Mouse (Mus musculus) stomach, embryonic 15.5 days (tissue): ENCODE data around the gene Ripor3. TPM values are rescaled to one million over a fixed set of nuclear protein-coding genes. Genes with fewer than 3 reads are reported as not detected.

Experiments
- ATAC-seq: fragments of 200-750 bp; cut with Nextera tagmentation; 2 replicates; pipeline ENCODE4 v1.8.0; 2017; ENCODE audit warnings: low read depth, moderate number of reproducible peaks, moderate TSS enrichment; ENCODE audit not compliant: insufficient read depth, low FRiP score
- H3K27ac ChIP-seq: fragments of 300-500 bp; sonication (generic); 2 replicates; pipeline ENCODE4 v1.5.1; 2015; ENCODE audit warnings: mild to moderate bottlenecking, inconsistent platforms
- H3K27me3 ChIP-seq: fragments of 300-500 bp; sonication (generic); replicated peaks from 2 replicates; pipeline ENCODE4 v1.6.1; 2015; ENCODE audit warnings: inconsistent platforms
- H3K36me3 ChIP-seq: fragments of 300-500 bp; sonication (generic); 2 replicates; pipeline ENCODE4 v1.6.1; 2015; ENCODE audit warnings: inconsistent platforms
- H3K4me1 ChIP-seq: fragments of 300-500 bp; sonication (generic); 2 replicates; pipeline ENCODE4 v1.6.1; 2015; ENCODE audit warnings: inconsistent platforms
- H3K4me2 ChIP-seq: fragments of 300-500 bp; sonication (generic); 2 replicates; pipeline ENCODE4 v1.6.1; 2015; ENCODE audit warnings: mild to moderate bottlenecking, inconsistent platforms
- H3K4me3 ChIP-seq: fragments of 300-500 bp; sonication (generic); replicated peaks from 2 replicates; pipeline ENCODE4 v1.5.1; 2015; ENCODE audit warnings: inconsistent platforms
- H3K9ac ChIP-seq: fragments of 300-500 bp; sonication (generic); 2 replicates; pipeline ENCODE4 v1.6.1; 2015; ENCODE audit warnings: inconsistent platforms
- H3K9me3 ChIP-seq: fragments of 300-500 bp; sonication (generic); 2 replicates; pipeline ENCODE4 v1.6.1; 2016; ENCODE audit warnings: inconsistent platforms
- WGBS: fragments of 180-500 bp; shearing (Covaris S2); methylation state at CpG from one replicate; pipeline ENCODE4 v1.1.7; 2015; 5-methylcytosine and 5-hydroxymethylcytosine counted together
- polyA plus RNA-seq: library from polyadenylated mRNA; unstranded; fragments of >200 nt; fragmentation: Nextera tagmentation; extraction: Ambion mirVana; gene quantifications from 2 replicates; pipeline ENCODE4 v1.2.1, GENCODE M21; 2015

Gene Ripor3
- polyA plus RNA-seq, 1 experiment from 2014 or later = 4.5 TPM

DNA sequence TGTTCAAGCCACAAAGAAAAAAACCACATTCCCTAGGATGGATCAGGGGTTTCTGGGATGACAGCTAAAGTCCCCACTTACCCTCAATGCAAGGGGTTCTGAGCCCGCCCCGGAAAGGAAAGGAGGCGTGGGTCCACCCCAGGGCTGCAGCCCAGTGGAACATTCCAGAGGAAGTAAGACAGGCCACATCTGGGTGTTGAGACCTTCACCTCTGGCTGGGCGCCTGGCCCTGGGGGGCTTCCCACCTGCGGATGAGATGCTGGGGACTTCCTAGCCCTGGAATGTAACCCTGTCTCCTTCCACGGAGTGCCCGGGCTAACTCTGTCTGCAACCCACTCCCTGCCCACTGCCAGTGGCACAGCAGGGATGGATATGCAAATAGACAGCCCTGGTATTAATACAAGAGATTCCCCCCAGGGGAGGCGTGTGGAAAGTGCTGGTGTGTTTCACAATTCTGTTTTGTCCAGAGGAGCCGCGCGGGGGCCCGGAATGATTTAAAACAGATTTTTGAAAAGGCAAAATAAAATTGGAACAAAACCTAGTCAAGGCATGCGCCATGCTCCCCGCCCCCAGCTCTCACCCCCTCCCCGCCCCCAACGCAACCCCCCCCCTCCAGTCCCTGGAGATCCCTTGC, 38.7 kb upstream of the Ripor3 start:
- H3K9me3 ChIP-seq = no peaks in the 10 kb centered on the region
- peak overlapping the region; percentile 67 for H3K27ac ChIP-seq
- ATAC-seq = no peak
- H3K4me2 ChIP-seq = peak overlapping the region; percentile 91
- peaks cover 30% of the 10 kb centered on the region for H3K4me1 ChIP-seq
- H3K27me3 ChIP-seq = 0 out of 2 replicates have a peak, but pooled peaks cover 6% of the 10 kb centered on the region
- no peak overlapping the region for H3K9ac ChIP-seq
- WGBS = 19% methylated on average over 16 of the region's 16 CpGs
- H3K4me3 ChIP-seq = peak overlapping the region; percentile 55
- no peaks in the 10 kb centered on the region for H3K36me3 ChIP-seq

DNA sequence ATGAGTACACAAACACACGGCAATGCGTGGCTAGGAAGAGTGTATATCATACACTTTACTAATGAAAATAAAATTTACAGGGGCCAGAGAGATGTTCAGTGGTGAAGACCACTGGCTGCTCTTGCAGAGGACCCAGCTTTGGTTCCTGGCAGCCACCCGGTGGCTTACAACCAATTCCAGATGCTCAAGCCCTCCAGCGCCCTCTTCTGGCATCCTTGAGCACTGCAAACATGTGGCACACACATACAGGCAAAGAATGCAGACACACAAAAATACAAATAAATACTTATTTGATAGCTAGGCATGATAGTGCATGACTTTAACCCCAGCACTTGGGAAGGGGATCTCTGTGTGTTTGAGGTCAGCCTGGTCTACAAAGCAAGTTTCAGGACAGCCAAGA, 36.0 kb upstream of the Ripor3 start:
- H3K27ac ChIP-seq = peak overlapping the region; percentile 82
- no peak for ATAC-seq
- no peak overlapping the region for H3K4me2 ChIP-seq
- H3K9ac ChIP-seq = no peak overlapping the region
- no peaks in the 10 kb centered on the region for H3K36me3 ChIP-seq
- WGBS = 70% methylated on average over 4 of the region's 4 CpGs
- H3K9me3 ChIP-seq = no peaks in the 10 kb centered on the region
- H3K27me3 ChIP-seq = 0 out of 2 replicates have a peak, but pooled peaks cover 4% of the 10 kb centered on the region
- no peak overlapping the region for H3K4me3 ChIP-seq
- peaks cover 33% of the 10 kb centered on the region for H3K4me1 ChIP-seq

DNA sequence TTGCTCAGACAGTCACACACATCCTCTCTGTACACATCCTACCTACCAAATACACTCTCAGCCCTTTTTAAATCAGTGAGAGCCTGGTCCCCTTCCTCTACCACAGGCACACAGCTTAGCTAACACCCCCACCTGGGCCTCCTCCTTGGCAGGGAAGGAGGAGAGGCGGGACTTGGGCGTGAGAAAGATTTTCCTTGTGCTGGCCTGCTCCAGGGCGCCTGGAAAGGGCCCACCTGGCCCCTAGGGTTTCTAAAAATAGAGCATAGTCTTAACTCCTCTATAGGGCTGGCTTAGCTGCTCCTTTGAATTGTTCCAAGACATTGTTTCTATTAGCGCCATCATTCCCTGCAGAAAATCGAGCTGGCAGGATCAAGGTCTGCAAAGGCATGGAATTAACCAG, 35.4 kb upstream of the Ripor3 start:
- Histone ChIP-seq H3K27me3 (0 out of 2 replicates have a peak, but pooled peaks cover 3% of the 10 kb centered on the region), H3K9me3 (no peaks in the 10 kb centered on the region), H3K4me3 (no peak overlapping the region), H3K27ac (peak overlapping the region; percentile 82), H3K9ac (no peak overlapping the region), H3K36me3 (no peaks in the 10 kb centered on the region), H3K4me2 (peak overlapping the region; percentile 17), H3K4me1 (peaks cover 33% of the 10 kb centered on the region)
- peak; percentile 75 for ATAC-seq
- 21% methylated on average over 5 of the region's 5 CpGs for WGBS

DNA sequence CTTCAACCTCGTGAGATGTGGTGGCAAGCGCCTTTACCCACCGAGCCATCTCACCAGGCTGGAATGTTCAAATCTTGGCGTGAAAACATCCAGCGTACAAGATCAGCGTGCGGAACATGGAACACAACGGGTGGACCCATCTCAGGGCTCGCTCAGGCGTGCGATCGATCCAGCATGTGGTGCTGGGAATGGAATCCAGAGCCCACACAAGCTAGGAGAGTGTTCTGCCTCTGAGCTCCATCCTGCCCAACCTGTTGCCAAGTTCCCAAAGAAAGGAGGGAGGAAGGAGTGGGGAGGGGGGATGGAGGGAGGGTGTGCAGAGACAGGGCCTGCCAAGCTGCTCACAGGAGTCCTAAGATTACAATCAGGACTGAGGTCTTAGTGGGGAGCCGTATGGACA, 34.9 kb upstream of the Ripor3 start:
- no peak; the same call in 1 of the 2 replicates for ATAC-seq
- Histone ChIP-seq H3K9me3 (no peaks in the 10 kb centered on the region), H3K36me3 (no peaks in the 10 kb centered on the region), H3K4me2 (peak overlapping the region; percentile 17), H3K4me3 (no peak overlapping the region), H3K4me1 (peaks cover 33% of the 10 kb centered on the region), H3K9ac (no peak overlapping the region), H3K27me3 (0 out of 2 replicates have a peak, but pooled peaks cover 3% of the 10 kb centered on the region), H3K27ac (peak overlapping the region; percentile 82)
- WGBS = 67% methylated on average over 13 of the region's 13 CpGs

DNA sequence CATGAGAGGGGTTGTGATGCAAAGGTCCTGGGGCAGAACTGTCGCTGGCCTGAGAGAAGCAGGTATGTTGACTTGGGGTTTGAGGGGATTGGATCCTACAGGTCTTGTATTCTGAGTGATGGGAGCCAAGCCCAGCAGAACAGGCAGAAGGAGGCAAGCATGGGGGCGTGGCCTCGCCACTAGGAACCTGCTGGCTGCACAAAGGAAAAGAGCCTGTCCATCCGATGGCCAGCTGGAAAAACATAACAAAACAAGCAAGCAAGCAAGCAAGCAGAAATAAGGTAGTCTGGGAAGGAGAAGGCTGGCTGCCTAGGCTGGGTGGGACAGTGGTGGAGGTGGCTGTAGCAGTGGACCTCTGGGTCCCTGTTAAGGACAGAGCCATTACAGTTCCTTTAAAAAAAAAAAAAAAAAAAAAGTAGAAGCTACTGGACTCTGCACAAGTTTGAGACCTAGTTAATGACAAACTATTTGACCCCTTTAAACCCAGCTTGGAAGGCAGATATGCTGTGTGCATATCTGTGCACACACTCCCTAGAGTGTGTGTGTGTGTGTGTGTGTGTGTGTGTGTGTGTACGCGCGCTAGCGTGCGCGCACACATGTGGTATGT, 34.4 kb upstream of the Ripor3 start:
- no peaks in the 10 kb centered on the region for H3K36me3 ChIP-seq
- 0 out of 2 replicates have a peak overlapping the region, but pooled peaks have one; percentile 17 for H3K4me2 ChIP-seq
- ATAC-seq = no peak

DNA sequence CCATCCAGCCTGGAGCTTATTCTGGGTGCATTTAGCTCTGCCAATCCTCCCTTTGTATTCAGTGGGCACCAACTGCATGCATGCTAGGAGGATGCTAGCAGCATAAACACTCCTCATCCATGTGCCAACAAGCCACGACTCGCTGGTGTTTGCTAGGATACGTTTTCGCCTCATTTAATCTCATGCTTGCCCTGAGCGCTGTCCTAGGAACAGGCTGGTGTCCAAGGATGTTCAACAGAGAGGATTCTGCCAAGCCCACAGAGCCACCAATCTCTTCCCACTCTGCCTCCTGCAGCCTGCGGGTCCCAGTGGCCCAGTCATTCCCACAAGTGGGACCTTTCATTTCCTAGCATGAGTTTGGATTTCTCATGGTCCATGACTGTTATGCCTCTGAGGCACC, 31.6 kb upstream of the Ripor3 start:
- H3K27ac ChIP-seq = no peak overlapping the region

More for the DNA sequence above, 34.4 kb upstream of the Ripor3 start:
- H3K27ac ChIP-seq = peak overlapping the region; percentile 82
- H3K4me1 ChIP-seq = peaks cover 28% of the 10 kb centered on the region
- WGBS = 76% methylated on average over 10 of the region's 10 CpGs
- no peak overlapping the region for H3K4me3 ChIP-seq
- no peak overlapping the region for H3K9ac ChIP-seq
- no peaks in the 10 kb centered on the region for H3K9me3 ChIP-seq
- H3K27me3 ChIP-seq = 0 out of 2 replicates have a peak, but pooled peaks cover 3% of the 10 kb centered on the region

DNA sequence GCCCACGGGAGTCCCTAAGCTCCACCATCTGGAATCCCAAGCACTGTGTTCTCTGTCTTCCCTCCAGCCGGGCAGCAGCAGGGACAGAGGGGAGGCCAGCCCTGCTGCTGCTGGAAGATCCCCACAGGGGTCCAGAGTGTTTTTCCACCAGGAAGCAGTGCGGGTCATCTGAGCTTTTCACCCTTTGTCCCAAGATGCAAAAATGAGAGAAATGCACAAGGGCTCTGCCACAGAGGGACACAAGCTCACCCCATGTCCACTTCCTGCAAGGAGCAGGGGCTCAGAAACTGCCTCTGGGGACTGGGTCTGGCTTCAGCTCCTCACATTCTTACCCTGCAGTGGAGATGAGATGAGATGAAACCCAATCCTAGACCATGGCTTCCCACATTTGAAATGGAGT, 30.3 kb upstream of the Ripor3 start:
- Histone ChIP-seq H3K4me2 (no peak overlapping the region), H3K9ac (no peak overlapping the region), H3K27me3 (no peaks in the 10 kb centered on the region), H3K9me3 (no peaks in the 10 kb centered on the region), H3K27ac (no peak overlapping the region), H3K4me1 (peaks cover 27% of the 10 kb centered on the region), H3K4me3 (no peak overlapping the region), H3K36me3 (no peaks in the 10 kb centered on the region)
- no peak for ATAC-seq
- WGBS = 51% methylated on average over 3 of the region's 3 CpGs

More for the DNA sequence above, 31.6 kb upstream of the Ripor3 start:
- H3K4me2 ChIP-seq = no peak overlapping the region
- no peak overlapping the region for H3K4me3 ChIP-seq
- ATAC-seq = no peak
- H3K27me3 ChIP-seq = no peaks in the 10 kb centered on the region
- WGBS = 82% methylated on average over 6 of the region's 6 CpGs
- no peaks in the 10 kb centered on the region for H3K9me3 ChIP-seq
- no peak overlapping the region for H3K9ac ChIP-seq
- H3K4me1 ChIP-seq = peaks cover 25% of the 10 kb centered on the region
- no peaks in the 10 kb centered on the region for H3K36me3 ChIP-seq

DNA sequence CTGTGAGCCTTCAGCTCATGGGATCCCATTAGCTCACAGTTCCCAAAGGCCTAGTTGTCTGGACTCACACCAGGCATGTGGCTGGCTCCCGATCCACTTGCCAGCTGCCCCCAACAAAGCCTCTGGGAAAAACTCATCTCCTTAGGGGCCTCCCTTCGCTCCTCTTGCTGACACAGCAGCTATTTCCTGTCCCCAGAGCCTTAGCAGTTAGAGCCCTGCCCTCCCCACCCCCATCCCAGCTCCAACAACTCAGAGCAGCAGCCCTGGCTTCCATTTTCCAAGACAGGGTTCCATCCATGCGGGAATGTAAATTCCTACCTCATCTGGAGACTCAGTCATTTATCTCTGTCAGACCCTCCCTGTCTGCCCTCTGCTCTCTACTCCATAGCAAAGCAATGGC, 26.6 kb upstream of the Ripor3 start:
- H3K27ac ChIP-seq = peak overlapping the region; percentile 64
- H3K4me3 ChIP-seq = no peak overlapping the region
- ATAC-seq = no peak
- WGBS = 25% methylated on average over 3 of the region's 3 CpGs
- peaks cover 10% of the 10 kb centered on the region for H3K4me1 ChIP-seq
- no peaks in the 10 kb centered on the region for H3K27me3 ChIP-seq
- no peaks in the 10 kb centered on the region for H3K9me3 ChIP-seq
- H3K9ac ChIP-seq = no peak overlapping the region
- H3K36me3 ChIP-seq = no peaks in the 10 kb centered on the region
- no peak overlapping the region for H3K4me2 ChIP-seq

DNA sequence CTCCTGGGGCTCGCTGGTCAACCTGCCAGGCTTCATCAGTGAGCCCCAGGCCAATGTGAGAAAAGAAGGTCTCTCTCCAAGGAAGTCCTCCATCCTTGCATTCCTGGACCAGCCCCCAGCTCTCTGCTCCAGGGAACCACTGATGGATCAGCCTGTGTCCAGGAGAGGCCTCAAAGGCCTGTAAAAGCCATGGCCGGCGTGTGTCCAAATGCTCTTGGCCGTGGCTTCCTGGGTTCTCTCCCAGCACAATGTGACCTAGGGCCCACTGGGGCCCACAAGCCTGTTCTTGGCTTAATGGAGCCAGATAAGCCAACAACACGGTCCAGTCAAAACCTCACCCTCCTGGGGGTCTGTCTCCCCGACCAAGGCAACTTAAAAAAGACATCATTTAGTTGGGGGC, 25.5 kb upstream of the Ripor3 start:
- no peak for ATAC-seq
- Histone ChIP-seq H3K27me3 (no peaks in the 10 kb centered on the region), H3K9ac (no peak overlapping the region), H3K9me3 (no peaks in the 10 kb centered on the region), H3K27ac (no peak overlapping the region), H3K36me3 (no peaks in the 10 kb centered on the region), H3K4me3 (no peak overlapping the region), H3K4me2 (no peak overlapping the region), H3K4me1 (peaks cover 12% of the 10 kb centered on the region)
- WGBS = 88% methylated on average over 6 of the region's 6 CpGs

DNA sequence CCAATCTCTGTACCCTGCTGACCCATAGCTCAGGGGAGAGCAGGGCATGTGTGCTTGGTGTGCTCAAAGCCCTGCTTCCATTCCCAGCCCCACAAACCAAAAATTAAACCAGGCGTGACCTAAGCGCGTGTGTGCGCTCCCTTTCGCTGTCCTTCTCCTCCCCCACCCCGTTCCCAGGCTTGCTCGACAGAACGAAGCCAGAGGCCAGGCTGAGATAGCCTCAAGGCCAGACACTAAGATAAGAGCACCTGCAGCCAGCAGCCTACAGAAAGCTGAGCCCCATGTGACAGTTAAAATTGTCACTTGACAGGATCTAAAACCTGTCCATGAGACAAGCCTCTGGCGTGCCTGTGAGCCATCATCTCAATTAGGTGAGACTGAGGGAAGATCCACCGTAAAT, 23.5 kb upstream of the Ripor3 start:
- ATAC-seq = peak; percentile 9; the same call in 1 of the 2 replicates
- no peaks in the 10 kb centered on the region for H3K27me3 ChIP-seq
- H3K4me2 ChIP-seq = no peak overlapping the region
- no peak overlapping the region for H3K9ac ChIP-seq
- WGBS = 56% methylated on average over 10 of the region's 10 CpGs
- no peak overlapping the region for H3K4me3 ChIP-seq
- no peaks in the 10 kb centered on the region for H3K36me3 ChIP-seq
- no peaks in the 10 kb centered on the region for H3K9me3 ChIP-seq
- H3K4me1 ChIP-seq = peaks cover 12% of the 10 kb centered on the region
- no peak overlapping the region for H3K27ac ChIP-seq

DNA sequence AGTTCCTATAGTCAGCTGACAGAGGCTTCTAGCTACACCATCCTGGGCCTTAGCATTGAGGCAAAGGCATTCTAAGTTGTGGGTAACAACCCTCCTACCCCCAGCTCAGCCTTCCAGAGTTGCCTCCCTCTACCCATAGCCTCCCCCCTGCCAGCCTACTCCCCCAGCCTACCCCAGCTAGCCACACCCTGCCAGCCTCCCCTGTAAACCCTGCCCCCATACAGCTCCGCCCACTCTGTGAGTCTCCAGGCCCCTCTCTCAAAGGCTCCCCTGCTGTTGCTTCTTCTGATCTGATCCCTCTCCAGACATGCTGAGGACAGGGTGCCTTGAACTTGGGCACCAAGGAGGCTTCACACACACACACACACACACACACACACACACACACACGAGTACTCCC, 21.4 kb upstream of the Ripor3 start:
- no peaks in the 10 kb centered on the region for H3K9me3 ChIP-seq
- no peak overlapping the region for H3K27ac ChIP-seq
- no peak for ATAC-seq
- H3K9ac ChIP-seq = no peak overlapping the region
- no peak overlapping the region for H3K4me2 ChIP-seq
- H3K4me1 ChIP-seq = peaks cover 5% of the 10 kb centered on the region; the same call in 1 of the 2 replicates
- H3K27me3 ChIP-seq = no peaks in the 10 kb centered on the region
- 82% methylated on average over 2 of the region's 2 CpGs for WGBS
- H3K4me3 ChIP-seq = no peak overlapping the region
- H3K36me3 ChIP-seq = no peaks in the 10 kb centered on the region

DNA sequence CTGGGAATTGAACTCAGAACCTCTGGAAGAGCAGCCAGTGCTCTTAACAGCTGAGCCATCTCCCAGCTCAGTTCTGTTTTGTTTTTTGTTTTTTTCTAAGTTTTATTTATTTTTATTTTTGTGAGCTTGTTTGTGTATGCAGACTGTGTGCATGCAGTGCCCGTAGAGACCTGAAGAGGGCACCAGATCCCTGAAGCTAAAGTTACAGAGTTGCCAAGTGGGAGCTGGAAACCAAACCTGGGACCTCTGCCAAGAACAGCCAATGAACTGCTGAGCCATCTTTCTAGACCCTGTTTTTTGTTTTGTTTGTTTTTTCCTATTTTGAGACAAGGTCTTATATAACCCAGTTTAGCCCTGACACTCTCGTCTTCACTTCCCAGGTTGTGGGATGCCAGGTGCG, 18.0 kb upstream of the Ripor3 start:
- Histone ChIP-seq H3K36me3 (no peaks in the 10 kb centered on the region), H3K27me3 (no peaks in the 10 kb centered on the region), H3K9me3 (no peaks in the 10 kb centered on the region), H3K4me2 (no peak overlapping the region), H3K27ac (no peak overlapping the region), H3K9ac (no peak overlapping the region), H3K4me3 (no peak overlapping the region), H3K4me1 (peaks cover 19% of the 10 kb centered on the region)
- WGBS = 93% methylated on average over 3 of the region's 3 CpGs
- no peak for ATAC-seq
